Mouse (Mus musculus): ENCODE data around the gene Prune2.
"Not testable (repeated sequence)": the region's sequence is repeated elsewhere in the genome, so short reads cannot be mapped to it uniquely, and the experiment has no call there.

Prune2 gene

DNA sequence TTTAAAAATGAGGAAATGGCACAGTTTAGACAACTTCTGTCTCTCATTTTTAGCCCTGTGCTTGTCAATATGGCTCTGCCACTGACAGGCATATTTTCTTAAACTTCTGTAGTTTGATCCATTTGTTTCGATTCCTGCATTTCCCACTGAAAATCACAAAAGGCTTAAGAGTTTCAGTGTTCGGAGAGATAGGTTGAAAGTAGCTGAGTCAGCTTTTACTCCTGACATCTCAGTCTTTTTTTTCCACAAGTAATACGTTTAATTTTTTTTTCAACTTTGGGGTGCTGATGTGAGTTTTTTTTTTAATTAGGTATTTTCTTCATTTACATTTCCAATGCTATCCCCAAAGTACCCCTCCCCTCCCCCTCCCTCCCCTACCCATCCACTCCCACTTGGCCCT, 174.6 kb downstream of the Prune2 start:
- DNase-seq = no peak

DNA sequence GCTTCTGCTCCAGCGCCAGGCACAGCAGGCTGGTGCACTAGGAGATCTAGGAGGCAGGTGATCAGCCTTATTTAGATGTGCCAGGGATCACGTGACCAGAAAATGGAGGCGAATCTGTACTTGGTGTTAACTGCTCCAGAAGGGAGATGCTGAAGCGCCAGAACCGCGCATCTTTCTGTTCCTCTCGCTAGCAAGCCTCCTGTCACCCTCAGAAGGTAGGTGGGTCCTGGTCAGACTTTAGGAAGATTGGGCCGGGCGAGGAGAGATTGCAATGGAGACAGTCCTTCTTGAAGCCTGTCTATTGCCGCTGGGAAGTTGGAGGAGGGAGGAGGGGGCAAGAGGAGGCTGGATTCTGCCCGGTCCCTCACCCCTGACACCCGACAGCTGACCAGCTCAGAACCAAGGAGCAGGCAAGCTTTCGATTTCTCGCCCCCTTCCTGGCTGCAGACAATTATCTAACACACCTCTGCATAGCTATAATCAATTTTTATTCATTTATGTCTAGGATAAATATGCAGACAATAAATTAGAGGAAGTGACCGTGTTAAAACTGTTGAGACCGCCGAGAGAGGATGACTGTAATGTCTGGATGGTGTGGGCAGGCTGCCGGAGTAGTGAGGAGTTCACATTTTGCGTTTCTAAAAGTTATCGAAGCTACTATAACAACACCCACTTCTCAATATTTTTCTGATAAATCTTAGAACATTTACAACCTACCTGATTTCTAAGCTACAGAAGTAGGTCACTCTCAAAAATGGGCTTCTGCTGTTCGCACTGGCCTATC, 181.0 kb downstream of the Prune2 start:
- peak; percentile 79 to 86 for DNase-seq

DNA sequence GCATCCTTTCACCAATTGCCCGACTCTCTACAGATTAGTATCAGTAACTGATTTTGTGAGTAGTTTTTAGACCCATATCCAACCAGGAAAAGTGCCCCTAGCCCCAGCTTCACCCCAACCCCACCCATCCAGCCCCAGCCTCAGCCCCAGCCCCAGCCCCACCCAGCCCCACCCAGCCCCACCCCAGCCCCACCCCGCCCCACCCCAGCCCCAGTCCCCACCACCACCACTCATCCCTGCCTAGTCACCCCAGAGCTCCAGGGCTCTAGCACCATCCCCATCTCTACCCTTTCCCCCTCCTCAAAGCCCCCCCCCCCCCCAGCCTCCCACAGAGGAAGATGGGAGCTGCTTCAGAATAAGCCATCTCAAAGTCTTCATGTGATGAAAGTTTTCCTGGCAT, 181.7 kb downstream of the Prune2 start:
- DNase-seq = no peak

DNA sequence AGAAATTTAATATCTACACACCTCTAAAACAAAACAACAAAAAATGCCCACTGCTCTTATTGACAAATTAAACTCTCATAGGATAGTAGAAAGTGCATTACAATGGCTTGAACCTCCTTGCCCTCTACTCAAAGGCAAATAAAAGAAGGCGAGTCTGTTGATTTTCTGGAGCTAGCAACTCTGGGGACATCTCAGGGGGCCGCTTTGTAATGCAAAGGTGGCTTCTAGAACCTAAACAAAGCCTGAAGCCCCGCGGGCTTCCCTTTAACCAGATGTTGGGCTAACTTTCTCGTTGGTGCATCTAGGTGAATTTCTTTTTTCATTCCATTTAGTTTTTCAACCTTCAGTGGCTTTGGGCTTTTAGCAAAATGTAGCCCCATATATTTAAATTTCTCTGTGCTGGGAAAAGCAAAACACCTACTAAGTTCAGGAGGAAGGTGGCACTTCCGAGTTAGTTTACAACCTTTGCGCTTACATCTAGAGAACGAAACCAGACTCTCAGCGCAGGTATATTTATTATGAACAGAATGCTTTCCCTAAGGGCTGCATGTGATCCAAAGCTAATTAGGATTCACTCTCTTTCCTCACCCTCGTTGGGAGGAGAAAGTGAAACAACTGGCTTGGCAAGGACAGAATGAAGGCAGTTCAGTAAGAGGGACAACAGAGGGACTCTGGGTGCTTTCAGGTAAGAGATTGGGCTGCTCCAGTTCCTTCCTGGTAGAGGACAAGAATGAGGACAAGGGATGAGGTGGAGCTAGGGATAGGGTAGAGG, 182.4 kb downstream of the Prune2 start:
- no peak for DNase-seq

DNA sequence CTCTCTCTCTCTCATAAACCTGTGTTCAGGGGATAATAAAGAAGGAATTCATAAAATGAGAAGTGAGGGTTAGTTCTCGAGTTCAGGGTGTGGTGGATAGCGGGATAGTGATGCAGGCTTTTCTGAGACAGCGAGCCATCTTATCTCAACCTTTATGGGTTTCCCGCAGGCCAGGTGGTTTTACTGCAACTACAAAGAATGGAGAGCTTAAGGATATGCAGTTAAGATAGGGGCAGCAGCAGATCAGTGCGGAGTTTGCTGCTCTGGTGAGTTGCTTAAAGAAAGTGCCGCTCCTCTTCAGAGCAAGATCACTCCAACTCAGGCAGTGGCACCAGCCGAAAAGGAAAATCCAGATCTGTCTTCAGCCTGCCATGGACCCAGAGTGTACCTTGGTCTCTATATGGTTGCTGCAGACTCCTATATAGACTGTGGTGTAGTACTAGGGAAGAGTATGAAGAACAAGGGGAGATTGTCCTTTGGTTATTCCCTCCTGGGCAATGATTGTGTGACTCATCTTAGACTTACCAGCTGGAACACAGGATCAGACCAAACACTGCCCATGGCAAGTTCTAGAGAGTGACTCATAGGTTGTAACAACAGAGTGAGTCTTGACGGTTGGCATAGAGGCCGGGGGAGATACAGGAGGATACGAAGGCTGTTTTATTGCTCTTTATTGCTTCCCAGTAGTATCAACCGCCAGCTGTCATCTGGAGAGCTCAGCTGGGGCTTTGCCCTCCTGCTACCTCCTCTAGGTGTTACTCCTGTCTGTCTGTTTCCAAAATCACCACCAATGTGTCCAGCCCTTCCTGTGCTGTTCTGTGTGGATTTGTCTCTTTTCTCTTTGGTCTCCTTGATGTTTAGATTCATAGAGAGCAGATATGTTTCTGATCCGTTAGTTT, 184.3 kb downstream of the Prune2 start:
- DNase-seq = no peak

DNA sequence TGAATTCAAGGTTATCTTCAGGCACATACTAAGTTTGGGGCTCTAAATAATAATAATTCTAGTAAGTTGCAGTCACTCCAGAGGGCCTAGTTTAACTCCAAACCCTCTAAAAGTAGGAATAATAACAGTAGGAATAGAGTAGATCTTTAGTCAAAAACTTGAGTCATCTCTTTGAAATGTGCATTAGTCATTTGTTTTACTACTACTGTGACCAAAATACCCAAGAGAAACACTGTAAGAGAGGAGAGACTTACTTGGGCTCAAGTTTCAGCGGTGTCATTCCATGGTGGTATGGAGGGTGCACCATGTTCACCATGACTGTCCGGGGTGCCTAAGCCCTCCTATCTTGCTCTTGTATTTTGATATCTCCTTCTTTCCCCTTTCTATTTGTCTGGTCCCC, 187.3 kb downstream of the Prune2 start:
- no peak for DNase-seq

DNA sequence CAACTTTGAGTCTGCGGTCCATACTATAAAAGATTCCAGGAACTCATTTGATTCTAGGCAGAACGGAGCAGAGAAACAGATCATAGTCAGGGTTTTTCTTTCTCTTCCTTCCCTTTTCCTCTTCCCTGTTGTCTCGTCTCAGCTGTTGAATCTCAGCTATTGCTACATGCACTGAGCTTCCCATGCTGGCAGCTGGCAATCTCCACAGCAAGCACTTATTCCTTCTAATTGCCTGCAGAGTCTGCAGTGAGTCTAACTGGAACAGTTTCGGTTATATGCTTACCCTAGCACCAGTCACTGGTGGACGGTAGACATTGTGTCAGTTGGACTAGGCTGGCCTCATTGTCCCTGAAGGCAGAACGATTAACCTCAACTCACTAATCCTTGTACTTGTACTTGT, 188.3 kb downstream of the Prune2 start:
- no peak for DNase-seq

DNA sequence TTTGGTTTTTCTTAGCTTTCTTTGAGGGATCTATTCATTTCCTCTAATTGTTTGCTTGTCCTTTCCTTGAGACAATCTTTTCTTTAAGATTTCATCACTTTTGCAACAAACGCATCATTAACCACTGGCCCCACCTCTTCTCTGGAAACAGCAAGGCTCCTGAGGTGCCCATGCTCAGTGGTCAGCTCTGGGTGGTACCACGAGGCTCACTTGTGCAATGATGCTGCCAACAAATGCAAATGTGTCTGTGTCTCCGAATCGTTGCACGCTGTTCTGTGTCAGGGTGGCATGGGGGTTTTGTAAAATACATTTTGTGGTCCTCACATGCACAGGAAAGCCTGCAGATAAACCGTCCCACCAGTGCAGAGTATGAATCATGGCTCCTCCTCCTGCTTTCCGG, 194.1 kb downstream of the Prune2 start:
- DNase-seq = no peak

DNA sequence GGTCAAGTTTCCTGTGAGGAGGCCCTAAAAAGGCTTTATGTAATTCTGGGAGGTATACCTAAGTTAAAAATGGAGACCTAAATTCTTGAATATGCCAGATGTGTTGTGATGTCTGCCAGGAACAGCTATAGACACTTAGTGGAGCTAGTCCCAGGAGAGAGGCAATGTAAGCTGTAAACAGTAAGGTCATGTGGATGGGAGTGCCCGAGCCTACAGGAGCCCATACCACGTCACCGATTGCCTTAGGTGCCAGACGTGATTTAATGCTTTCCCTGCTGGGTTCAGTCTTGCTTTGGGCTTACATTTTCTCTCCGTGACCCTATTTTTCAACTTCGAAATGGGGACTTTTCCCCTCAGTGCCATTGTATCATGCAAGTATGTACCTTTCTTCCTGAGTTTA, 195.9 kb downstream of the Prune2 start:
- no peak for DNase-seq

DNA sequence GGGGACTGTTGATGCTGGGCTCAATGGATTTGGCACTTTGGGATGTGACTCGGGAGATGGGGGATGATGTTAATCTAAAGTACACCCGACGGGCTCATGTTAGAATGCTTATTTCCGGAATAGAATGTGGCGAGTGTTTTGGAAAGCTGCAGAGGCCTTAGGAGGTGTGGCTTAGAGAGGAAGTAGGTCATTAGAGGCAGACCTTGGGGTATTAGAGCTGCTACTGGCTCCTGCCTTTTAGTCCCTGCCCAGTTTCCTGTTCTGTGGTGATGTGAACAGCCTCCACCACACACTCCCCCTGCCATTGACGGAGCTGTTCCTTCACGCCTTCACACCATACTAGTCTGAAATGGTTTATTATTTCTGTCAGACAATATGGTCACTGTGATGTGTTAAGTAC, 196.5 kb downstream of the Prune2 start:
- no peak for DNase-seq

DNA sequence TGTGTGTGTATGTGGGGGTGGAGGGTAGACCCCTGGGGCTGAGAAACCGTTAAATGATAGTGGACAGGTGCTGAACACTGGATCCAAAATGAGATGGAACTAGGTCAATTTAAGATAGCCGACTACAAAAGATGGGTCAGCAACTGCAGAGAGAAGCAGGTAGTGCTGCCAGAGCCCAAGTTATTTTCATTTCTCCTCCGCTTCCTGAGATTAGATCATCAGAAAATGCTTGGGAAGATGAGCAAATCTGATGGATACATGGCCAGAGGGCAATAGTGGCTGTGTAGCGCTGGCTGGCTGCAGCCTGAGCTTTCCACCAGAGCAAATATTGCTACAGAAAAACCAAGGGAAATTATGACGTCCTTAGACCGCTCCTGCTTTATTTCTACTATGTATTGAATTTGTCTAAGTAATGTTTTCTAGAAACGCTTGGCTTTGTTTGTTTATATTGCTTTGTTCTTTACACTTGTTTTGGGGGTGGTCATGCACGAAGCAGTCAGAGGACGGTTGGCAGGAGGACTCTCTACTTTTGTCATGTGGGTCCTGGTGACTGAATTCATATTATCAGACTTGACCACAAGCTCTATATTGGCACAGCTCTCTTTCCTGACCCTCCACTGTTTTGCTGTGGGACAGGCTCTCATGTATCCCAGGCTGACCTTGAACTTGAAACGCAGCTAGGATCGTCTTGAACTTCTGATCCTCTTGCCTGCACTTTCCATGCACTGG, 198.2 kb downstream of the Prune2 start:
- peak; percentile 27 to 47 for DNase-seq

DNA sequence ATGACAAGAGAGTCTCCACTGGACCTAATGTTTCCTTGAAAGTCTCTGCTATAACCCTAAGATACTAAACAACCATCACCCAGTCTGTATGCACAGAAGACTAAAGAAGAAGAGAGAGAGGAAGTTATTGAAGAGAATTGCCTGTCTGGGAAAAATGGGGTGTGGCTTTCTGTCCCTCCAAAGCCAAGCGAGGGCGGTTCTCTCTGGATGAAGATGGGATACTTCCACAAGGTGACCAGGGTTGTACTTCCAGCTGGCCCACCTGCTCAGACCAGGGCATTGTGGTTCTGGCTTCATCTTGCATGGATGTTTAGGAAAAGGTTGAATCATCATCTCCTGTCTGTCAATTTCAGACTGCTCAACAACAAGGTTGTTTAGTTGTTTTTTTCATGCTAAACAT, 199.3 kb downstream of the Prune2 start:
- no peak for DNase-seq

DNA sequence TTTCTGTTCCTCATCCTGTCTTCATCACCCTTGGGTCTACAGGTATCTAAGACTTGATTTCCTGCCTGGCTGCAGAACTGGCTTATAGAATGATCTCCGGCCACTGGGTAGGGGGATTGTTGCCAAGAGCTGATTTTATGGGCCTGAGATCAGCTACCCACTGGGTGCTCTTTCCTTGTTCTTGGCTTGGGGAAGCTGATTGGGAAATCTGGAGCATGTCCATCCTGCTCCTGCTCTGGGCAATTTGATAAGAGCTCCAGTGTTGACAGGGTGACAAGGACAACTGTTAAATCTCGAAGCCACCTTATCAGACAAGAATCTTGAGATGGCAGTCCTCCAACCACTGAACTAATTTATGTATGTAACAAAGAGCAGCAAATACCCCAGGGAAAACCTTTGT, 203.8 kb downstream of the Prune2 start:
- DNase-seq = peak; percentile 85 to 95

DNA sequence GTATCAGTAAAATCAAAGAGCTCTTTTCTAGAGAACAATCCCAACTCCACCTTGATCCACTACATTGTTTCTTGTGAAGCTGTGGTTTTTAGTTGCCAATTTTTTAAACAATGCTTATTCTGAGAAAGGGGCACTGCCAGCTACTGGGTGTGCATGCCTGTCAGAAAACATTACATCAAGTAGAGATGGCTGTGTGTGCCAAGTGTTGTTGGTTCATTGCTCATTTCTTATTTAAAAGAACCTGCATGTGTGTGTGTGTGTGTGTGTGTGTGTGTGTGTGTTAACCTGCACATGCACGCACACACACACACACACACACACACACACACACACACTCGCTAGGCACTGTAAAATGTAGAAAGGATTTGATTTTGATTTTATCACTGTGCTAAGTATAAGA, 204.3 kb downstream of the Prune2 start:
- DNase-seq = peak; percentile 86 to 87

DNA sequence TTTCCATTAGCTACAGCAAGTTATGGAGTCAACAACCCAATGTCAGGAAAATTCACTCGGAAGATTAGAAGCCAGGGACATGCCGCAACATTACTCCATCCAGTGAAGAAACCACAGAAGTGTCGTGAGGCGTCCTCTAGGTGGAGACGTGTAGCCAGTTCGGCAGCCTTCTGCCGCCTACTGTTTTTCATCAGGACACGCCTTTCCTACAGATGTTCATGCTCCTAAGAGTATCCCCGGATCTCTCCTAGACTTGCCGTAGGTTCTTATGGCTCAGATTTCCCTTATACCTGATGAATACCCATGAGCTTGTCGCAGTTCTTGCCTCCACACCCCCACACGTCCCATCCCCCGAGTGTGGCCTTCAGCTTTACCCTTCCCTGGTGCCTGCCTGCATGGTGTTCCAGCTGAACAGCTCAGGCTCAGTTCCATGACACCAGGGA, 207.6 kb downstream of the Prune2 start:
- DNase-seq = peak; percentile 29 to 38

DNA sequence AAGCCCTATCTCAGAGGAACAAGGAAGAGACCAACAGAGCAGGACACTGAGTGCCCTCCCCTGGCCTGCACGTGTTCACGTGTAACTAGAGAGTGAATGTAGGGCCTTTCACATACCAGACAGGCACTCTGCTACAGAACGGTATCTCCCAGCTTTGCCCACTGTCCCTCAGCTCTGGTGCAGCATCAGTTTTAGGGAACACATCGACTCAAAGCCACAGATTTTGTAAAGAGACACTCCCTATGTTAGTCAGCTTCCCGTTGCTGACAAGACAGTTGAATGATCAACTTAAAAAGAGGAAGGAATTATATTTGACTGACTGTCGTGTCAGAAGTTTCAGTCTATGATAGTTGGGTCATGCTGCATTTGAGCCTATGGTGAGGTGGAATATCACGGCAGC, 210.4 kb downstream of the Prune2 start:
- DNase-seq = no peak

DNA sequence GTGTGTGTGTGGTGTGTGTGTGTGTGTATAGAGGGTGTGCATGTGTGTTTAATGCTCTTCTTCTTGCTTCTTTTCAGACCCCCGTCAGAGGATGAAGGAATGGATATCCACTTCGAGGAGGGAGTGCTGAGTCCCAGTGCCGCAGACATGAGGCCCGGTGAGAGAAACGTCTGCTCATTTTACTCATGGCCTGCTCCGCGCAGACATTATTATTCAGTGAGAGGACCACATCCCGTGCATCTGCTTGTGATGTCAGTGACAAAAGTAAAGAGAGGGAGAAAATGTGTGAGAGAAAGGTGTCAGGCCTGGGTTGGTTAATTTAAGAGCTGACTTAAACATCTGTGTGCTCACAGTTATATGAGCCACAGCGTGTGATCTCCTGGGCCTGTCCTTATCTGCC, 212.3 kb downstream of the Prune2 start:
- DNase-seq = no peak

DNA sequence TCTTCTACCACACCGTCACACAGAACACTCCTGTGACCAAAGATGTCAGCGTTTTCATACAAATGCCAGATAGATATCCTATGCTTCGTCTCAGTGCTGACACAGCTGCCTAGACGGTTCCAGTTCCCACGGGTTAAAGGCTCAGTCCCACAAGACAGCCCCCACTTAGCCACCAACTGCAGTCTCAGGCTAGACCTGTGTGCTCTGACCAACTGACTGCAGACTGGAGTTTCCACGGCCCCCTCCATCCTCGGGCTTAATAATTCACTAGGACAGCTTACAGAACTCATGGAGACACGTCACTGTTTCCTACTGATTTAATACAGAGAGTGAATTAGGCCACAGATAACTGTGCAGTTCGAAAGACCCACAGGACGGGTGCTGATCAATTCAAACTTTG, 213.8 kb downstream of the Prune2 start:
- DNase-seq = no peak

DNA sequence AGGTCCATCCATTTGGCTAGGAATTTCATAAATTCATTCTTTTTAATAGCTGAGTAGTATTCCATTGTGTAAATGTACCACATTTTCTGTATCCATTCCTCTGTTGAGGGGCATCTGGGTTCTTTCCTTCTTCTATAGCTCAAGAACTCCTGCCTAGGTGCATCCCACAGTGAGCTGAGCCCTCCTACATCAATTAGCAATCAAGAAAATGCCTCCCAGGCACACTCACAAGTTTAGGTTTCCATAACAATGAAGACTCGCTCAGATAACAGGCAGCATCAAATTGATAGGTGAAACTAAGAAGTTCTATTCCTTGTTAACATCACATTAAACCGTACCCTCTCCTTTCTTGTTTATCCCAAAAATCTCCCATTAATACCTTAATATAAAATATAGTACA, 218.6 kb downstream of the Prune2 start:
- DNase-seq = not testable (repeated sequence)

DNA sequence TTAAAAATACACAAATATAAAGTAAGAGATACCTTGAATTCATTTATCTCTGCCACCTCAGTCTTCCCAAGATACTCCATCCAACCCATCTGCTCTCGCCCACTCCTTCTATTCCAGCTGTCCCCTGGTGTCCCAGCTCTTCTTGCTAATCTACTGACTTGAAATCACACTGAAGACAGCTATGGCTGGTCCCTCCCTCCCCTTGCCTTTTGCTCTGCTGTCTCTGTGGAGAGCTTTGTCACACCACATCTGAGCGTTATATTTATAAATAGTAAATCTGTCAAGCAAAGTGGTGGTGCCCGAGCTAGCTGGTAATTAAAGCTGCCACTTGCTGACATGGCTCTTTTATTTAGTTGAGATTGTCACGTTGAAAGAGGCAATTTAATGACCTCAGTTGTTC, 224.6 kb downstream of the Prune2 start:
- no peak for DNase-seq

DNA sequence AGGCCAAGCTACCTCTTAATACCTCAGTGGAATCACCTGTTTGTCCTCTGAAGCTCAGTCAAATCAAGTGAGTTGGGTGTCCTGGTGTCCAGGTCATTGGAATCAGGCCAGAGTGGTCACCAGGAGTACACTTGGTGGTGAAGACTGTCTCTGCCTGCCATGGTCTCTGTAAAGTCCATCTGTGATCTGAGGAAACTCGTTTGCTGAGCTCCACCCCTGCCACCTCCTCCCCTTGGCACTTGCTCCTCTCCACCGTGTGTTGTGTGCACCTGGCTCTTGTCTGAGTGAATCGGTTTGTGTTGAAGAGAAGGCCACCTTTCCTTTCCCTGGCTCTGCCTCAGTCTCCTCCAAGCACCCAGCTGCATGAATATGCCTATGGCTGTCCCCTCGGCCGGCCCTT, 238.8 kb downstream of the Prune2 start:
- peak; percentile 19 to 40 for DNase-seq

DNA sequence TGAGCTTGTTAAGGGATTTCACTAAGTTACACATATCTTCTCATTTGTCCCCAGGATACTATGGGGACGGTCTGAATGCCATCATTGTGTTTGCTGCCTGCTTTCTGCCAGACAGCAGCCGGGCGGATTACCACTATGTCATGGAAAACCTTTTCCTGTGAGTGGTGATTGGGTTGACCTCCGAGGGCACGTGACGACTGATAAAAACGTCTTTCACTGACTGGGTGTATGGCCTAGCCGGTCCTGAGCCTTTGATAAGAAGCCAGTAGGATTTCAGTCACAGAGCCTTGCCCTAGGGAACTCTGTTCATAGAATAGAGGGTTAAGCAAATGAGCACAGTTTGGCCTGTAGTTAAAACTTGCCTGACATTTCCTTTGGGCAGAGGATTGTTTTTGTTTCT, 243.1 kb downstream of the Prune2 start:
- DNase-seq = no peak

DNA sequence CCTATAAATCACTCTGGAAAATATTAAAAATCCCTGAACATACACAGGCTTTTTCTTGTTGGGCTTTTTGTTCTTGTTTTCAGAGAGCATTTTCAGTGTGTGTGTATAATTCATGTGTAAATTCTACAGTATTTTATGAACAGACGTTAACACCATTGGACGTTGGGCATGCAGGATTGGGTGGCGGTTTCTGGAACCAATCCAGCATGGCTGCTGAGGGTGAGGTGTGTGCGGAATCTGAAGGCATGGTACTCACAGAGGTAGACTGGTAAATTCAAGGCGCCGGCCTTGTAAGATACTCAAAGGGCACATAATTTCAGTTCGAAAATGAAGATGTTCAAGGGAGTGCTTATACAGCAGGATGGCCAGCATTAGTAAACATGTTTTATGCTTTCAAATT, 251.2 kb downstream of the Prune2 start:
- DNase-seq = peak; percentile 79 to 83
